Comparison of ENCODE assay signal across 9 mouse cellular contexts in the genomic region with DNA sequence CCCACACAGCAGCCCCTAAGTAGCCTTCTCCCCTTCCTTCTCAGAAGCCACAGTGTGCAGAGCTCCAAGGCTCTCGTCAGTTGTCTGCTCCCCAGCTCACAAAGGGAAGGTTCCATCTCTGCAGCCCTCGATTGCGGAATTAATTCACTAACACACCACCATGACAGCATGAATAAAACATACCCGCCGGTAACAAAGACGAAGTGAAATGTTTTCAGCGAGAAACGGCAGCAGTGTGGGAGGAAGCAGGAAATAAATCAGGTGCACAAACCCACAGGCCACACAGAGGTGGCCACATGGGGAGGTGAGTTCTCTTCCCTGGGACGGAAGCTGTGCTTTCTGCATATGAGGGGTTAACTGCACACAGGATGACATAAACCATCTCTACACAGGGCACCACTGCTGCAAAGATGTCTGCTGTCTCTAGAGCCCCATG. TPM values are rescaled to one million over a fixed set of nuclear protein-coding genes. Genes with fewer than 3 reads are reported as not detected.
DNase-seq lines count a peak whose midpoint lies in the region; ATAC-seq lines count a peak whose summit lies in the region.
"Had no signal": no experiment of that assay in that cellular context is flagged by ENCODE, and none has a peak within 500 bp of the region (broad histone marks: within the 10 kb centered on the region; RNA-seq: fewer than 3 reads in every experiment).

No protein-coding gene starts in this region.

- peak overlapping the region; percentile 18 for H3K4me3 ChIP-seq in midbrain, embryonic 15.5 days

- DNase-seq in A20 (ENCODE audit: low read depth, low spot score), result peak; percentile 31
- DNase-seq in T-cell, adult 2 months (ENCODE audit: low spot score), result peak; percentile 79
- DNase-seq in left cerebral cortex, postnatal 10 days (ENCODE audit: extremely low spot score in 1 of 2, low spot score in 2 of 2), result no peak
- no peak for DNase-seq in cerebellum, postnatal 25 days
- DNase-seq in MN1 (ENCODE audit: low spot score), result no peak
- no peak for DNase-seq in Muller cell, postnatal 12 days (ENCODE audit: inconsistent ontology term)

- H3K9ac ChIP-seq in midbrain, embryonic 15.5 days, result peak overlapping the region; percentile 31

- intact Hi-C loops in left cerebral cortex, postnatal 10 days (cut with DNase I), result no loop called here

- H3K36me3 ChIP-seq in midbrain, embryonic 15.5 days (replicated peaks), result no peaks in the 10 kb centered on the region

- H3K27ac ChIP-seq in midbrain, embryonic 15.5 days, result peak overlapping the region; percentile 84

- H3K27me3 ChIP-seq in midbrain, embryonic 15.5 days (replicated peaks), result no peaks in the 10 kb centered on the region

- H3K4me2 ChIP-seq in midbrain, embryonic 15.5 days, result peak overlapping the region; percentile 35

- no peaks in the 10 kb centered on the region for H3K9me3 ChIP-seq in midbrain, embryonic 15.5 days

- peak; percentile 77 to 88 for ATAC-seq in hematopoietic stem cell, adult 5-6 weeks (replicated peaks in 1 of 2; ENCODE audit: insufficient read depth in 1 of 2, low FRiP score in 2 of 2, low TSS enrichment in 1 of 2, low read depth in 1 of 2, poor library complexity in 2 of 2, severe bottlenecking in 2 of 2)
- peak; percentile 90 for ATAC-seq in midbrain, embryonic 15.5 days (replicated peaks)
- ATAC-seq: intestine, postnatal 0 days had no signal

- peaks cover 5% of the 10 kb centered on the region for H3K4me1 ChIP-seq in midbrain, embryonic 15.5 days

- WGBS in midbrain, embryonic 15.5 days, result 5% methylated on average over 9 of the region's 9 CpGs

RNA-seq across cellular contexts. Expression of a gene that starts 6.5 kb away (rescaled TPM):
- total RNA-seq in hematopoietic stem cell, adult 5-6 weeks (2017), result 18.0 and 19.9 TPM in 2 replicates
- 16.5 TPM in 2 replicates for polyA plus RNA-seq in midbrain, embryonic 15.5 days (2015; fragmentation: Nextera tagmentation; extraction: Ambion mirVana)
- 10 to 100 TPM; 30.1 to 30.5 TPM for total RNA-seq in left cerebral cortex, postnatal 10 days (2021)

Comparison
In these comparisons a context has a peak if more than half of its experiments do, and no peak if none do; other contexts are left out.
1. DNase-seq: peak in A20 (single experiment) and T-cell, adult 2 months (single experiment); none in left cerebral cortex, postnatal 10 days (0 of 2), cerebellum, postnatal 25 days (0 of 2), MN1 (single experiment) and Muller cell, postnatal 12 days (single experiment).